In the genomic region with DNA sequence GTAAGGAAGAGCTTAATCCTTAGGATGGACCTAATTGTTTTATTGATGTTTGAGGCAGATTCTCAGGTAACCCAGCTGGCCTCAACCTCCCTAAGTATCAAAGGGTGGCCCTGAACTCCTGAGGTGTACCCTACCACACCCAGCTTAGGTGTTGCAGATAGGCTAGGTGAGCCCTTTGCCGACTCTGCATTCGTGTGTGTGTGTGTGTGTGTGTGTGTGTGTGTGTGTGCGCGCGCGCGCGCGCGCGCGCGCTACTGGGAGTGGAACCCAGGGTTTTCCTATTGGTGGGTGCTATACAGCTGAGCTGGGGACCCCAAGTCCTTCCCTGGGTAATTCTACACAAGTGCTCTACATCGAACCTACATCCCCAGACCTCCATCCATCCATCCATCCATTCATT, we compare ENCODE assay signal across 14 mouse cellular contexts. TPM values are rescaled to one million over a fixed set of nuclear protein-coding genes. Genes with fewer than 3 reads are reported as not detected.
DNase-seq lines count a peak whose midpoint lies in the region; ATAC-seq lines count a peak whose summit lies in the region.
"Had no signal": no experiment of that assay in that cellular context is flagged by ENCODE, and none has a peak within 500 bp of the region (broad histone marks: within the 10 kb centered on the region; RNA-seq: fewer than 3 reads in every experiment).

No protein-coding gene starts in this region.

- 8% methylated on average over 14 of the region's 14 CpGs for WGBS in kidney, embryonic 15.5 days
- WGBS in forebrain, embryonic 16.5 days, result 4% methylated on average over 14 of the region's 14 CpGs
- 6% methylated on average over 14 of the region's 14 CpGs for WGBS in midbrain, embryonic 10.5 days
- 7% methylated on average over 14 of the region's 14 CpGs for WGBS in neural tube, embryonic 13.5 days

- no peak overlapping the region for H3K9ac ChIP-seq in kidney, embryonic 15.5 days
- H3K9ac ChIP-seq in forebrain, embryonic 16.5 days (replicated peaks; ENCODE audit: low read depth, low read length), result no peak overlapping the region
- peak overlapping the region; percentile 64 for H3K9ac ChIP-seq in neural tube, embryonic 13.5 days

- H3K4me2 ChIP-seq in kidney, embryonic 15.5 days, result peak overlapping the region; percentile 32
- no peak overlapping the region for H3K4me2 ChIP-seq in forebrain, embryonic 16.5 days (ENCODE audit: low read length)
- peak overlapping the region; percentile 51 for H3K4me2 ChIP-seq in neural tube, embryonic 13.5 days

- no peaks in the 10 kb centered on the region for H3K9me3 ChIP-seq in kidney, embryonic 15.5 days (replicated peaks)
- no peaks in the 10 kb centered on the region for H3K9me3 ChIP-seq in forebrain, embryonic 16.5 days (ENCODE audit: control insufficient read depth, low read length)
- H3K9me3 ChIP-seq in midbrain, embryonic 10.5 days (replicated peaks), result peaks cover 4% of the 10 kb centered on the region; the same call in 1 of the 2 replicates
- H3K9me3 ChIP-seq in neural tube, embryonic 13.5 days, result no peaks in the 10 kb centered on the region

- ATAC-seq in kidney, embryonic 15.5 days (replicated peaks; ENCODE audit: low FRiP score), result no peak
- ATAC-seq in forebrain, embryonic 16.5 days, result no peak
- ATAC-seq in neural tube, embryonic 13.5 days (ENCODE audit: low read depth), result peak; percentile 46
- ATAC-seq: inflammation-experienced regulatory T-cells, adult 6 months had no signal

- peaks cover 19% of the 10 kb centered on the region for H3K4me1 ChIP-seq in kidney, embryonic 15.5 days
- peaks cover 15% of the 10 kb centered on the region for H3K4me1 ChIP-seq in forebrain, embryonic 16.5 days (replicated peaks; ENCODE audit: control insufficient read depth, insufficient read depth, low read length)
- peaks cover 43% of the 10 kb centered on the region for H3K4me1 ChIP-seq in midbrain, embryonic 10.5 days
- peaks cover 65% of the 10 kb centered on the region for H3K4me1 ChIP-seq in neural tube, embryonic 13.5 days (replicated peaks)

- no peak for DNase-seq in kidney, postnatal 4 days
- DNase-seq in midbrain, embryonic 10.5 days (ENCODE audit: low spot score), result no peak
- no peak for DNase-seq in adrenal gland, postnatal 4 days (ENCODE audit: low spot score in 2 of 2)
- DNase-seq in spleen, adult 12 weeks (ENCODE audit: low spot score), result no peak
- no peak for DNase-seq in left cerebral cortex, adult 18-20 months (ENCODE audit: low spot score in 2 of 2)
- DNase-seq: kidney, postnatal 25 days; lung, adult 2 months had no signal

- 0 out of 2 replicates have a peak overlapping the region, but pooled peaks have one; percentile 1 for H3K4me3 ChIP-seq in kidney, embryonic 15.5 days (replicated peaks)
- no peak overlapping the region for H3K4me3 ChIP-seq in forebrain, embryonic 16.5 days (replicated peaks; ENCODE audit: low read length)
- peak overlapping the region; percentile 48 for H3K4me3 ChIP-seq in midbrain, embryonic 10.5 days
- peak overlapping the region; percentile 22; the same call in 1 of the 2 replicates for H3K4me3 ChIP-seq in neural tube, embryonic 13.5 days

- peaks cover 72% of the 10 kb centered on the region for H3K27me3 ChIP-seq in kidney, embryonic 15.5 days
- peaks cover 41% of the 10 kb centered on the region for H3K27me3 ChIP-seq in forebrain, embryonic 16.5 days (replicated peaks; ENCODE audit: control insufficient read depth, insufficient read depth, low read length)
- H3K27me3 ChIP-seq in midbrain, embryonic 10.5 days (ENCODE audit: low read depth, poor library complexity, severe bottlenecking), result peaks cover 73% of the 10 kb centered on the region
- peaks cover 16% of the 10 kb centered on the region for H3K27me3 ChIP-seq in neural tube, embryonic 13.5 days

- H3K27ac ChIP-seq in kidney, embryonic 15.5 days, result no peak overlapping the region
- peak overlapping the region; percentile 68; the same call in 1 of the 2 replicates for H3K27ac ChIP-seq in forebrain, embryonic 16.5 days (ENCODE audit: low read length)
- H3K27ac ChIP-seq in midbrain, embryonic 10.5 days (replicated peaks), result peak overlapping the region; percentile 84
- peak overlapping the region; percentile 97 for H3K27ac ChIP-seq in neural tube, embryonic 13.5 days (replicated peaks)

- no peaks in the 10 kb centered on the region for H3K36me3 ChIP-seq in kidney, embryonic 15.5 days
- H3K36me3 ChIP-seq in forebrain, embryonic 16.5 days (ENCODE audit: control insufficient read depth, insufficient read depth), result peaks cover 4% of the 10 kb centered on the region; the same call in 1 of the 2 replicates
- no peaks in the 10 kb centered on the region for H3K36me3 ChIP-seq in midbrain, embryonic 10.5 days
- H3K36me3 ChIP-seq in neural tube, embryonic 13.5 days, result peaks cover 32% of the 10 kb centered on the region

RNA-seq across cellular contexts. Expression of a gene that starts 36.2 kb away (rescaled TPM):
- polyA plus RNA-seq in kidney, embryonic 15.5 days (2015; fragmentation: Nextera tagmentation; extraction: Ambion mirVana), result 70.0 and 72.9 TPM in 2 replicates
- polyA plus RNA-seq in forebrain, embryonic 16.5 days (2015; fragmentation: Nextera tagmentation; extraction: Ambion mirVana), result 7.3 and 9.6 TPM in 2 replicates
- 7.8 and 8.5 TPM in 2 replicates for polyA plus RNA-seq in midbrain, embryonic 10.5 days (2016; fragmentation: Nextera tagmentation; extraction: Ambion mirVana)
- 15.8 and 19.3 TPM in 2 replicates for polyA plus RNA-seq in neural tube, embryonic 13.5 days (2015; fragmentation: Nextera tagmentation; extraction: Ambion mirVana)
- total RNA-seq in adrenal gland, postnatal 4 days (2021), result 10 to 100 TPM; 49.4 to 56.5 TPM
- total RNA-seq in left cerebral cortex, adult 18-20 months (2021), result 10 to 100 TPM; 16.5 to 31.4 TPM
- total RNA-seq: granulocyte monocyte progenitor cell, adult 5-6 weeks; megakaryocyte progenitor cell, adult 5-6 weeks; neutrophil, adult 5-6 weeks had no signal

RNA-seq across cellular contexts. Expression of a gene that starts 44.8 kb away (rescaled TPM):
- 0.55 and 1.2 TPM in 2 replicates for polyA plus RNA-seq in kidney, embryonic 15.5 days (2015; fragmentation: Nextera tagmentation; extraction: Ambion mirVana)
- 44.0 and 60.9 TPM in 2 replicates for polyA plus RNA-seq in forebrain, embryonic 16.5 days (2015; fragmentation: Nextera tagmentation; extraction: Ambion mirVana)
- 14.0 and 26.1 TPM in 2 replicates for polyA plus RNA-seq in midbrain, embryonic 10.5 days (2016; fragmentation: Nextera tagmentation; extraction: Ambion mirVana)
- polyA plus RNA-seq in neural tube, embryonic 13.5 days (2015; fragmentation: Nextera tagmentation; extraction: Ambion mirVana), result 77.2 and 85.9 TPM in 2 replicates
- 1 to 10 TPM; 7.5 to 7.9 TPM for total RNA-seq in adrenal gland, postnatal 4 days (2021)
- total RNA-seq in left cerebral cortex, adult 18-20 months (2021), result 10 to 100 TPM; 94.9 to 95.4 TPM
- total RNA-seq: granulocyte monocyte progenitor cell, adult 5-6 weeks; megakaryocyte progenitor cell, adult 5-6 weeks; neutrophil, adult 5-6 weeks had no signal
- polyA plus RNA-seq: inflammation-experienced regulatory T-cells, adult 6 months had no signal
